Mouse (Mus musculus): Measurements from ENCODE around the gene Slc51a. TPM values are rescaled to one million over a fixed set of nuclear protein-coding genes. Genes with fewer than 3 reads are reported as not detected.
A peak's percentile ranks its signal among the peaks of the same experiment; 100 is the strongest.

Gene Slc51a
- polyA plus RNA-seq, 1 experiment from 2014 or later, result 157 TPM

DNA sequence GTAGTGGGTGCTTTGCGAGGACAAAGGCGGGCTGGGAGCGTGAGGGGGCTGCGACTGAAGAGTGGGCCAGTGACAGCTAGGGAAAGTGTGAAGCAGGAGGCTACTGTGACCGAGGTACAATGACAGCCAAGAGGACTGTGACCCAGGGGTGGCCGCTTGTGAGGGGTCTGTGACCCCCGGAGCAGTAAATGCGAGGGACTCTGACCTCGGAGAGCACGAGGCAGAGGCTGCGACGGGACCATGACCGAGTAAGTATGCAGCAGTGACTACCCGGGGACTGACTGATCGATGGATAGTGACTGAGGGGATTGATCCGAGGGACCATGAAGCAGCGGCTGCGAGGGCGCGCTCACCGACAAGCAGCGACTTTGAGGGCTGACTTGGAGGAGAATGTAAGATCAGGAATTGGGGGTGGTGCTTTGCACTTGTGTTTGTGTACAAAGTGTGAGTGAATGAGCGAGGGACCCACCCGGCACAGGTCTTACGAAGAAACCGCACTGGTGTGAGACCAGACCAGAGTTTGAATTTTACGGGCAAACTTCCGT lies 56.6 kb downstream of the Slc51a start:
- H3K27ac ChIP-seq (ENCODE audit: low read length), result peak overlapping the region; percentile 93
- no peaks in the 10 kb centered on the region for H3K9me3 ChIP-seq (ENCODE audit: control insufficient read depth, low read length)
- no peaks in the 10 kb centered on the region for H3K27me3 ChIP-seq (replicated peaks; ENCODE audit: control insufficient read depth, insufficient read depth, low read length)
- WGBS, result under 1% methylated on average over 28 of the region's 28 CpGs
- ATAC-seq, result peak; percentile 56; the same call in 1 of the 2 replicates
- peak overlapping the region; percentile 81 for H3K4me3 ChIP-seq (ENCODE audit: low read length)
- no peaks in the 10 kb centered on the region for H3K36me3 ChIP-seq (ENCODE audit: control insufficient read depth, insufficient read depth, low read length)
- peak overlapping the region; percentile 86 for H3K4me2 ChIP-seq (ENCODE audit: low read depth, low read length)
- peak overlapping the region; percentile 87 for H3K9ac ChIP-seq (ENCODE audit: low read depth, low read length)
- peaks cover 13% of the 10 kb centered on the region for H3K4me1 ChIP-seq (ENCODE audit: control insufficient read depth, insufficient read depth, low read length)

DNA sequence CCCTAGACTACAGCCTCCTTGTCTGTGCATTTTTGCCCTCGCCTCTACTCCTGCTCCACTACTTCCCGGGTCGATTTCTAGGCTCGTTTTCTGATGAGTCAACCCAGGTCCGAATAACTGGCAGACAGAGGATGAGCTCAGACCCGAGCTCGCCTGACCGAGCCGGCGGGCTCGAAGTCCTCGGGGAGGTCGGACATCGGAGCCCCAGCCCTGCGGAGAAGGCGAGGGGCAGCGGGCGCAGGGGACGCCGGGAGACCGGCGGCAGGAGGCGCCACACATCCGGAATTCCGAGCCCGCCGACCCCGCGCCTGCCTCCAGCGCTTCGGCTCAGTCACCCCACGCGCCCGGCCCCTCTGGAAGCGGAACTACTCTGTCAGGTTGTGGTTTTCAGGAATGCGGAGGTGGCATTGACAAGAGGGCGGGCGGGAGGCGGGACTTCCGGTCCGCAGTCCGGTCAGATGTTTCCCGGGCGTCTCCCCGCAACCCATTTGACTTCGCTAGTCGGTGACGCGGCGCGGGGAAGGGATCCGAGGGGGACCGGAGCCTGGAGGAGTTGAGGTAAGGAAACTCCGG lies 57.1 kb downstream of the Slc51a start, which contains the start of gene Pcyt1a:
TSS of gene Pcyt1a (plus strand) at position 448 of the 573 bp plus-strand sequence.
- Histone ChIP-seq H3K4me2 (ENCODE audit: low read depth, low read length) (peak within 1 kb of the TSS; percentile 86), H3K4me1 (ENCODE audit: control insufficient read depth, insufficient read depth, low read length) (peaks cover 13% of the 10 kb centered on the region), H3K36me3 (ENCODE audit: control insufficient read depth, insufficient read depth, low read length) (no peaks in the 10 kb centered on the region), H3K9ac (ENCODE audit: low read depth, low read length) (peak within 1 kb of the TSS; percentile 87), H3K4me3 (ENCODE audit: low read length) (peak within 1 kb of the TSS; percentile 81), H3K27ac (ENCODE audit: low read length) (peak within 1 kb of the TSS; percentile 93), H3K27me3 (replicated peaks; ENCODE audit: control insufficient read depth, insufficient read depth, low read length) (no peaks in the 10 kb centered on the region), H3K9me3 (ENCODE audit: control insufficient read depth, low read length) (no peaks in the 10 kb centered on the region)
- ATAC-seq, result peak; percentile 97
- WGBS, result under 1% methylated on average over 54 of the region's 54 CpGs

DNA sequence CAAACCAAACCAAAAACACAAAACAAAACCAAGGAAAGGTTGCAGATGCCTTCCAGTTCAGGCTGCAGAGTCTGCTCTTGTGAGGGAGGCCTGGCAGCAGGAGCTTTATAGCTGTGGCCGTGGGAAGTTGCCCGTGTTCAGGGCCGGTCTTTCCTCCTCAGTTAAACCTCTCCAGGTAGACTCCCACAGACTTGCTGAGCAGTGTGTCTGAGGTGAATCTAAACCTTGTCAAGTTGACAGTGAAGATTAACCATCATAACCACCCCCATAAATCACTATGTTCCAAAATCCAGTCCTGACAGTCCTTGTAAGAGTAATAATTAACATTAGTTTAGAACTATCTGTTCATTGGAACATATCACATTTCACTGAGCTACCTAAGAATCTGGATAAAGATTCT lies 60.2 kb downstream of the Slc51a start:
- H3K27ac ChIP-seq (ENCODE audit: low read length), result no peak overlapping the region
- no peak for ATAC-seq
- H3K9ac ChIP-seq (ENCODE audit: low read depth, low read length), result no peak overlapping the region
- no peak overlapping the region for H3K4me3 ChIP-seq (ENCODE audit: low read length)
- H3K4me2 ChIP-seq (ENCODE audit: low read depth, low read length), result no peak overlapping the region
- no peaks in the 10 kb centered on the region for H3K36me3 ChIP-seq (ENCODE audit: control insufficient read depth, insufficient read depth, low read length)
- H3K27me3 ChIP-seq (replicated peaks; ENCODE audit: control insufficient read depth, insufficient read depth, low read length), result no peaks in the 10 kb centered on the region
- no peaks in the 10 kb centered on the region for H3K9me3 ChIP-seq (ENCODE audit: control insufficient read depth, low read length)
- WGBS, result 74% methylated on average over 3 of the region's 3 CpGs
- H3K4me1 ChIP-seq (ENCODE audit: control insufficient read depth, insufficient read depth, low read length), result peaks cover 10% of the 10 kb centered on the region

Other genes starting within 250 kb of the Slc51a start
- gene Fbxo45, start 240.7 kb downstream of the Slc51a start, polyA plus RNA-seq (2015; fragmentation: Nextera tagmentation; extraction: Ambion mirVana), result 2.6 and 2.7 TPM in 2 replicates
- gene Wdr53, start 240.7 kb downstream of the Slc51a start, polyA plus RNA-seq (2015; fragmentation: Nextera tagmentation; extraction: Ambion mirVana), result 17.2 and 17.6 TPM in 2 replicates
- gene Smco1, start 216.4 kb downstream of the Slc51a start, polyA plus RNA-seq (2015; fragmentation: Nextera tagmentation; extraction: Ambion mirVana), result not detected in 2 replicates
- 14.4 and 16.8 TPM in 2 replicates for gene Rnf168, start 210.4 kb downstream of the Slc51a start, polyA plus RNA-seq (2015; fragmentation: Nextera tagmentation; extraction: Ambion mirVana)
- 13.6 and 14.7 TPM in 2 replicates for gene Ubxn7, start 155.6 kb downstream of the Slc51a start, polyA plus RNA-seq (2015; fragmentation: Nextera tagmentation; extraction: Ambion mirVana)
- not detected in 2 replicates for gene Tm4sf19, start 87.4 kb downstream of the Slc51a start, polyA plus RNA-seq (2015; fragmentation: Nextera tagmentation; extraction: Ambion mirVana)
- 32.5 and 34.0 TPM in 2 replicates for gene Tctex1d2, start 68.2 kb downstream of the Slc51a start, polyA plus RNA-seq (2015; fragmentation: Nextera tagmentation; extraction: Ambion mirVana)
- gene Pcyt1a, start 57.0 kb downstream of the Slc51a start, polyA plus RNA-seq (2015; fragmentation: Nextera tagmentation; extraction: Ambion mirVana), result 79.9 and 83.0 TPM in 2 replicates
- 2.1 and 3.0 TPM in 2 replicates for gene Zdhhc19, start 8.4 kb upstream of the Slc51a start, polyA plus RNA-seq (2015; fragmentation: Nextera tagmentation; extraction: Ambion mirVana)
- 56.4 and 64.9 TPM in 2 replicates for gene Tfrc, start 121.0 kb upstream of the Slc51a start, polyA plus RNA-seq (2015; fragmentation: Nextera tagmentation; extraction: Ambion mirVana)
- 7.5 and 7.7 TPM in 2 replicates for gene Tnk2, start 156.0 kb upstream of the Slc51a start, polyA plus RNA-seq (2015; fragmentation: Nextera tagmentation; extraction: Ambion mirVana)
- gene Muc4, start 248.0 kb upstream of the Slc51a start, polyA plus RNA-seq (2015; fragmentation: Nextera tagmentation; extraction: Ambion mirVana), result 1.3 and 2.4 TPM in 2 replicates